Mouse (Mus musculus) lung, postnatal 0 days (tissue): ENCODE data around the gene Elovl7. TPM values are rescaled to one million over a fixed set of nuclear protein-coding genes. Genes with fewer than 3 reads are reported as not detected.
A peak's percentile ranks its signal among the peaks of the same experiment; 100 is the strongest.

Experiments
- ATAC-seq: fragments of 200-750 bp; cut with Nextera tagmentation; 2 replicates; pipeline ENCODE4 v1.8.0; 2017; ENCODE audit warnings: moderate library complexity
- DNase-seq: peaks from one replicate; pipeline ENCODE4 v3.0.0-alpha.2; 2016; ENCODE audit warnings: low spot score
- H3K27ac ChIP-seq: fragments of 300-500 bp; sonication (generic); 2 replicates; pipeline ENCODE4 v1.5.1; 2014; ENCODE audit warnings: antibody characterized with exemption, mild to moderate bottlenecking, low read length, mixed read lengths
- H3K27me3 ChIP-seq: fragments of 300-500 bp; sonication (generic); replicated peaks from 2 replicates; pipeline ENCODE4 v1.6.1; 2014; ENCODE audit warnings: low read length, mixed read lengths; ENCODE audit not compliant: insufficient read depth
- H3K36me3 ChIP-seq: fragments of 300-500 bp; sonication (generic); 2 replicates; pipeline ENCODE4 v1.6.1; 2014; ENCODE audit warnings: low read length, mixed read lengths; ENCODE audit not compliant: insufficient read depth
- H3K4me1 ChIP-seq: fragments of 300-500 bp; sonication (generic); 2 replicates; pipeline ENCODE4 v1.6.1; 2014; ENCODE audit warnings: antibody characterized with exemption, low read depth, low read length, mixed read lengths; ENCODE audit not compliant: insufficient read depth
- H3K4me2 ChIP-seq: fragments of 300-500 bp; sonication (generic); replicated peaks from 2 replicates; pipeline ENCODE4 v1.6.1; 2014; ENCODE audit warnings: low read depth, mild to moderate bottlenecking, low read length, moderate library complexity, mixed read lengths
- H3K4me3 ChIP-seq: fragments of 300-500 bp; sonication (generic); 2 replicates; pipeline ENCODE4 v1.5.1; 2014; ENCODE audit warnings: low read depth, low read length
- H3K9ac ChIP-seq: fragments of 300-500 bp; sonication (generic); replicated peaks from 2 replicates; pipeline ENCODE4 v1.6.1; 2014; ENCODE audit warnings: low read depth, mild to moderate bottlenecking
- H3K9me3 ChIP-seq: fragments of 300-500 bp; sonication (generic); 2 replicates; pipeline ENCODE4 v1.6.1; 2016; ENCODE audit warnings: low read length, mixed read lengths
- CTCF ChIP-seq: IDR thresholded peaks from 2 replicates; pipeline ENCODE4 v1.5.1; 2016; ENCODE audit warnings: antibody characterized with exemption, mild to moderate bottlenecking
- EP300 ChIP-seq: IDR thresholded peaks from 2 replicates; pipeline ENCODE4 v1.6.1; 2016; ENCODE audit warnings: antibody characterized with exemption, mild to moderate bottlenecking, control low read depth
- WGBS: fragments of 180-500 bp; shearing (Covaris S2); extraction: QIAGEN DNeasy Blood & Tissue Kit; methylation state at CpG from one replicate; pipeline ENCODE4 v1.1.7; 2014; 5-methylcytosine and 5-hydroxymethylcytosine counted together
- polyA plus RNA-seq: library from polyadenylated mRNA; unstranded; fragments of >200 nt; fragmentation: Nextera tagmentation; extraction: Ambion mirVana; gene quantifications from 2 replicates; pipeline ENCODE4 v1.2.1, GENCODE M21; 2015

Gene Elovl7
- polyA plus RNA-seq, 1 experiment from 2014 or later: 10.1 TPM

DNA sequence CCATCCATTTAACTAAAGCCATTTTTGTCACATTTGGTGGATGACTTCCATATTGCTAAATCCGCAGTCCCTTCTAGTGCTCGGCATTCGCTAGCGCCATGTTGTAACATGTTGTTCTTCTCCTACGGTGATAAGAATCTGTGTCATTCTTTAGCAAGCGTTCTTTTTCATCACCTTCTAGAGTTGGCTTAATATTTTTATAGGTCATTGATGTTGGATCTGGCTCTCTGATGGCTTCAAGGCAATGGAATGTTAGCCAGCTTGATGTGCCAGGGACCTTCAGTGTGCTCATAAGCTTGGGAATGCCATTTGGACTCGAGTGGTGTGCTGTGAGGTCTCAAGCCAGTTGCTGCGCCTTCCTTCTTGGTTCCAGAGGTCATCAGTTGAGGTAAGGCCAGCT is 3.2 kb upstream of the Elovl7 start:
- no peaks in the 10 kb centered on the region for H3K36me3 ChIP-seq
- H3K4me2 ChIP-seq: no peak overlapping the region
- H3K27me3 ChIP-seq: no peaks in the 10 kb centered on the region
- TF ChIP-seq CTCF (no peak), EP300 (no peak)
- DNase-seq: no peak
- WGBS: 89% methylated on average over 8 of the region's 8 CpGs
- peaks cover 7% of the 10 kb centered on the region; the same call in 1 of the 2 replicates for H3K4me1 ChIP-seq
- ATAC-seq: no peak
- no peak overlapping the region for H3K4me3 ChIP-seq
- no peaks in the 10 kb centered on the region for H3K9me3 ChIP-seq
- no peak overlapping the region for H3K9ac ChIP-seq
- H3K27ac ChIP-seq: no peak overlapping the region

- Histone ChIP-seq H3K27ac (no peak overlapping the region), H3K9me3 (no peaks in the 10 kb centered on the region), H3K4me1 (peaks cover 7% of the 10 kb centered on the region; the same call in 1 of the 2 replicates), H3K27me3 (no peaks in the 10 kb centered on the region), H3K36me3 (no peaks in the 10 kb centered on the region), H3K4me3 (no peak overlapping the region), H3K9ac (no peak overlapping the region), H3K4me2 (no peak overlapping the region)
- 45% methylated on average over 5 of the region's 5 CpGs for WGBS
- no peak for DNase-seq
- no peak for ATAC-seq
- TF ChIP-seq CTCF (no peak), EP300 (no peak)
Measured at GRCm38 (mm10) chr13:108212397-108213018, 1.7 kb upstream of the Elovl7 start.

DNA sequence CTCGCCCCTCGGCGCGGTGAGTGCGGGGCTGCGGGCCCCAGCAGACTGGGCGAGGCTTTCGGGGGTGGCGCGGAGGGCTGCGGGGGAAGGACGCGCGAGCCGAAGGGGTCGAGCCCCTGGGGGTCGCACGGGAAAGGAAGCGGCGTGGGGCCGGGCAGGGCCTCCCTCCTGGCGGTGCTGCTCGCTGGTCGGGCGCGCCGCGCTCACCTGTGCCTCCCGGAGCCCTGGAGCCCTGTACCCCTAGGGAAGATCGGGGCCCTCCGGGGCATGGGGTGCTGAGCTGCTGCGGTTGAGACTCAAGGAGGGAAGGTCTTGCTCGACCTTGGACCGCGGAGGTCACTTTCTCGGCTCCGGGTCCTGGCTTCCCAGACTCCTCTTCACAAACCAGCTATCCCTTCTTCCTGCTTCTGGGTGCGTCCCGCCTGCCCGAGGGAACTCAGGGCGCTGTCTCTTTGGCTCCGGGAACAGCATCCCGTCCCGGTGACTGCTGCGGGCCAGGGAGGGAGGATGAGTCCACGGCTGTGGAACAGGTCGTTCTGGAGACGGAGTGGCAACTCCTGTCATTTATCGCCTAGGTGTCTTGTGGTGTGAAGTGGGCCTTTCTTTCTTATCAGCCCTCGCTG is 392 bp downstream of the Elovl7 start:
- 1% methylated on average over 34 of the region's 50 CpGs for WGBS

DNA sequence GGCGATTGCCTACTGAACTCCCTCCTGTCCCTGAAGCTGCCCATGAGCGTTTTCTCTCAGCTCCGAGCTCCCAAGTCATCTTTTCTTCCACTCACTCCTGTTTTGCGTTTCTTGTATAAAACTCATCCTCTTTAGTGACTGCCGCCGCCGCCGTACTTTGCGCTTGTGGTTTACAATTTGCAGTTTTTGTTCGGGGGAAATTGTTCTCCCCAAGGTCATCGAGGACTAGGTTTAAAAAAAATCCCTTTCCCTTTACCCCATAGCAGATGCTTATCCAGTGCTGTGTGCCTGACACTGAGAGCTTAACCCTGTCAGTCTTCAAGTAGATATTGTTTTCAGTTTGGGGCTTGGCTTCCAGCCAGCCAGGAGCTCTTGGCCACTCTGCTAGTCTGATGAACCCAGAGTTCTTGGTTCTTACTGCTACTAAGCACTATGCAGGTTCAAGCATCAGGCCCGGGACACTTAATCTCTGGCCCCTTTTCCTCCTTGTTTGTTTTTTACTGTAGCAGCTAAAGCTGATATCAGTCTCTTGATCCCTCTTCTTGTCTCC is 1.1 kb downstream of the Elovl7 start:
- ATAC-seq (no peak), DNase-seq (peak; percentile 13)
- H3K9ac ChIP-seq: no peak overlapping the region; the same call in 1 of the 2 replicates
- no peaks in the 10 kb centered on the region for H3K27me3 ChIP-seq
- TF ChIP-seq CTCF (no peak), EP300 (no peak)
- peak overlapping the region; percentile 100 for H3K4me2 ChIP-seq
- no peaks in the 10 kb centered on the region for H3K9me3 ChIP-seq
- H3K36me3 ChIP-seq: no peaks in the 10 kb centered on the region
- peaks cover 7% of the 10 kb centered on the region; the same call in 1 of the 2 replicates for H3K4me1 ChIP-seq
- WGBS: under 1% methylated on average over 12 of the region's 12 CpGs
- peak overlapping the region; percentile 77 for H3K4me3 ChIP-seq
- no peak overlapping the region for H3K27ac ChIP-seq

More for the DNA sequence above, 392 bp downstream of the Elovl7 start:
- DNase-seq: peak; percentile 36
- H3K4me3 ChIP-seq: peak overlapping the region; percentile 77
- peak overlapping the region; percentile 100 for H3K4me2 ChIP-seq
- peak overlapping the region; percentile 48 for H3K9ac ChIP-seq
- no peaks in the 10 kb centered on the region for H3K27me3 ChIP-seq
- H3K9me3 ChIP-seq: no peaks in the 10 kb centered on the region
- TF ChIP-seq EP300 (no peak), CTCF (no peak)
- no peaks in the 10 kb centered on the region for H3K36me3 ChIP-seq
- 0 out of 2 replicates have a peak overlapping the region, but pooled peaks have one; percentile 38 for H3K27ac ChIP-seq
- ATAC-seq: peak; percentile 77
- H3K4me1 ChIP-seq: peaks cover 7% of the 10 kb centered on the region; the same call in 1 of the 2 replicates

DNA sequence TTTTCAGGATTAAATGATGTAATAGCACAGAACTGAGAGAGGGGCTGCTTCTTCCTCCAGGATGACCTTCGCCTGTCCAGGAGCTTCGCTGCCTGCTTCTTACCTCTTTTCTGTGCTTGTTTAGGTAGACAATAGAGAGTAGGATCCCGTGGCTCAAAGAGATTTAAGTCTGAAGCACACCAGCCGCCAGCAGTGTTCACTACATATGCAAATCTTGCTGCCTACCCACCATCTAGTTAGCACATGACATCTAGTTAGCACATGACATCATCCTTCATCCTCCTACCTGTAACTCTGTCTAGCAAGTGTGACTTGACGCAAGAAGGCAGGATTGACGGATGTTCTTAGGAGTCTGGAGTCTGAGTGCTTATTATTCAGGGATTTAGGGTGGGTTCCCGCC is 5.6 kb downstream of the Elovl7 start:
- Histone ChIP-seq H3K4me3 (no peak overlapping the region), H3K9ac (no peak overlapping the region), H3K27ac (no peak overlapping the region), H3K4me1 (peaks cover 7% of the 10 kb centered on the region; the same call in 1 of the 2 replicates), H3K4me2 (no peak overlapping the region), H3K36me3 (no peaks in the 10 kb centered on the region), H3K27me3 (no peaks in the 10 kb centered on the region), H3K9me3 (no peaks in the 10 kb centered on the region)
- DNase-seq (no peak), ATAC-seq (no peak)
- 75% methylated on average over 7 of the region's 7 CpGs for whole genome bisulfite sequencing
- TF ChIP-seq CTCF: no peak
- no peak for TF ChIP-seq EP300

DNA sequence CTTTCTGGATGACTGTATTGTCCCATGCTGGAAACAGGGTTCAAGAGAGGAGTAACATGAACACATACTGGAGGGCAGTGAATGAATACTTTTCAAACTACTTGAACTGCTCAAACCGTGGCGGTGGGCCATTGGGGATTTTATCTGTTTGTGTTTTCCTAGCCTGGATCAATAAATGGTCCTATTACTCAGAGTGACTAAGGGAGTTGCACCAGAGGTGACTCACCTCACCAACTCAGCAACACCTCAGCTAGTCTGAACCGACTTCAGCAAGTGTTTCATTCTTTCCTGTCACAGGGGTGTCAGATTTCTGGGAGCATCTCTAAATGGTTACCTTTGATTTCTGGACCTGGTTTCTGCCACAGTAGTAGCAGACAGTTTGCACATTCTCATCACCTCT is 15.0 kb downstream of the Elovl7 start:
- WGBS: 31% methylated on average over 3 of the region's 3 CpGs
- H3K4me3 ChIP-seq: no peak overlapping the region
- no peak overlapping the region for H3K9ac ChIP-seq
- ATAC-seq (no peak), DNase-seq (peak; percentile 13)
- no peaks in the 10 kb centered on the region for H3K36me3 ChIP-seq
- no peak overlapping the region for H3K4me2 ChIP-seq
- H3K4me1 ChIP-seq: no peaks in the 10 kb centered on the region
- no peak for TF ChIP-seq CTCF
- no peak for TF ChIP-seq EP300
- H3K27me3 ChIP-seq: no peaks in the 10 kb centered on the region
- no peak overlapping the region for H3K27ac ChIP-seq
- no peaks in the 10 kb centered on the region for H3K9me3 ChIP-seq
